Mouse (Mus musculus) ES-Bruce4 (cell line): ENCODE results near the gene Slc12a3. TPM values are rescaled to one million over a fixed set of nuclear protein-coding genes. Genes with fewer than 3 reads are reported as not detected.

Source experiments
- H3K27ac ChIP-seq: 2 replicates; pipeline ENCODE4 v1.5.1; 2012; ENCODE audit warnings: low read length, inconsistent platforms; ENCODE audit not compliant: insufficient read depth
- H3K27me3 ChIP-seq: 2 replicates; pipeline ENCODE4 v1.6.1; 2012; ENCODE audit warnings: mild to moderate bottlenecking, low read length, inconsistent platforms; ENCODE audit not compliant: control insufficient read depth, poor library complexity, insufficient read depth, severe bottlenecking
- H3K36me3 ChIP-seq: 2 replicates; pipeline ENCODE4 v1.6.1; 2012; ENCODE audit warnings: inconsistent platforms, mild to moderate bottlenecking, low read length, moderate library complexity; ENCODE audit not compliant: control insufficient read depth, poor library complexity, insufficient read depth, severe bottlenecking
- H3K4me1 ChIP-seq: one replicate; pipeline ENCODE4 v1.8.1; 2011; ENCODE audit warnings: low read length; ENCODE audit not compliant: control insufficient read depth, insufficient read depth
- H3K4me3 ChIP-seq: 2 replicates; pipeline ENCODE4 v1.5.1; 2011; ENCODE audit warnings: low read depth, mild to moderate bottlenecking, low read length
- H3K9ac ChIP-seq: 2 replicates; pipeline ENCODE4 v1.6.1; 2012; ENCODE audit warnings: low read depth, mild to moderate bottlenecking, inconsistent platforms; ENCODE audit not compliant: poor library complexity, severe bottlenecking
- H3K9me3 ChIP-seq: replicated peaks from 2 replicates; pipeline ENCODE4 v1.6.1; 2012; ENCODE audit warnings: mild to moderate bottlenecking, low read length, inconsistent platforms; ENCODE audit not compliant: control insufficient read depth, poor library complexity, insufficient read depth, severe bottlenecking
- CTCF ChIP-seq: IDR thresholded peaks from one replicate; pipeline ENCODE4 v1.8.1; 2011; ENCODE audit warnings: low read depth, low read length
- EP300 ChIP-seq: IDR thresholded peaks from 2 replicates; pipeline ENCODE4 v1.6.1; 2011; ENCODE audit warnings: low read depth, low read length; ENCODE audit not compliant: insufficient read depth
- POLR2A ChIP-seq: IDR thresholded peaks from one replicate; pipeline ENCODE4 v1.8.1; 2011; ENCODE audit warnings: low read length; ENCODE audit not compliant: insufficient read depth
- polyA plus RNA-seq: library from polyadenylated mRNA; stranded (reverse); fragments of >200 nt; gene quantifications from 2 replicates; pipeline ENCODE4 v1.2.4, GENCODE M21; 2011; ENCODE audit warnings: low read depth; ENCODE audit not compliant: missing spikeins, insufficient read depth, insufficient read length

Gene Slc12a3
- polyA plus RNA-seq, 1 experiment, result not detected

- Histone ChIP-seq H3K9me3 (no peaks in the 10 kb centered on the region), H3K36me3 (no peaks in the 10 kb centered on the region), H3K27me3 (no peaks in the 10 kb centered on the region), H3K9ac (no peak overlapping the region), H3K4me3 (no peak overlapping the region), H3K27ac (no peak overlapping the region), H3K4me1 (no peaks in the 10 kb centered on the region)
- TF ChIP-seq CTCF (no peak), POLR2A (no peak), EP300 (no peak)
Measured at GRCm38 (mm10) chr8:94370839-94371238, 41.8 kb downstream of the Slc12a3 start.

GRCm38 (mm10) chr8:94372955-94373599 is 44.1 kb downstream of the Slc12a3 start:
- no peaks in the 10 kb centered on the region for H3K27me3 ChIP-seq
- H3K27ac ChIP-seq, result no peak overlapping the region
- no peaks in the 10 kb centered on the region for H3K9me3 ChIP-seq
- no peaks in the 10 kb centered on the region for H3K36me3 ChIP-seq
- TF ChIP-seq POLR2A, result no peak
- TF ChIP-seq EP300, result no peak
- no peak overlapping the region for H3K9ac ChIP-seq
- no peak overlapping the region for H3K4me3 ChIP-seq
- H3K4me1 ChIP-seq, result no peaks in the 10 kb centered on the region

- Histone ChIP-seq H3K27ac (no peak overlapping the region), H3K4me3 (no peak overlapping the region), H3K9ac (no peak overlapping the region), H3K27me3 (no peaks in the 10 kb centered on the region), H3K9me3 (no peaks in the 10 kb centered on the region), H3K4me1 (no peaks in the 10 kb centered on the region), H3K36me3 (no peaks in the 10 kb centered on the region)
- TF ChIP-seq EP300 (no peak), CTCF (no peak), POLR2A (no peak)
Measured at GRCm38 (mm10) chr8:94375551-94375991, 46.6 kb downstream of the Slc12a3 start.

GRCm38 (mm10) chr8:94376176-94376575 is 47.2 kb downstream of the Slc12a3 start:
- Histone ChIP-seq H3K4me3 (no peak overlapping the region), H3K36me3 (no peaks in the 10 kb centered on the region)

GRCm38 (mm10) chr8:94376580-94376979 is 47.6 kb downstream of the Slc12a3 start:
- TF ChIP-seq POLR2A (no peak), CTCF (no peak), EP300 (no peak)
- H3K4me1 ChIP-seq, result no peaks in the 10 kb centered on the region
- H3K9ac ChIP-seq, result no peak overlapping the region
- no peak overlapping the region for H3K27ac ChIP-seq
- H3K9me3 ChIP-seq, result no peaks in the 10 kb centered on the region
- no peaks in the 10 kb centered on the region for H3K27me3 ChIP-seq
- H3K36me3 ChIP-seq, result no peaks in the 10 kb centered on the region
- H3K4me3 ChIP-seq, result no peak overlapping the region

More at GRCm38 (mm10) chr8:94376176-94376575, 47.2 kb downstream of the Slc12a3 start:
- Histone ChIP-seq H3K9me3 (no peaks in the 10 kb centered on the region), H3K27ac (no peak overlapping the region), H3K27me3 (no peaks in the 10 kb centered on the region), H3K4me1 (no peaks in the 10 kb centered on the region), H3K9ac (no peak overlapping the region)
- no peak for TF ChIP-seq EP300
- TF ChIP-seq CTCF, result no peak
- no peak for TF ChIP-seq POLR2A

GRCm38 (mm10) chr8:94377031-94377430 is 48.0 kb downstream of the Slc12a3 start:
- H3K27me3 ChIP-seq, result no peaks in the 10 kb centered on the region
- no peak overlapping the region for H3K4me3 ChIP-seq
- no peaks in the 10 kb centered on the region for H3K9me3 ChIP-seq
- H3K4me1 ChIP-seq, result no peaks in the 10 kb centered on the region
- TF ChIP-seq POLR2A (no peak), CTCF (no peak), EP300 (no peak)
- no peak overlapping the region for H3K9ac ChIP-seq
- no peak overlapping the region for H3K27ac ChIP-seq
- no peaks in the 10 kb centered on the region for H3K36me3 ChIP-seq
